Mouse (Mus musculus) gastrocnemius, adult 2 months (tissue): Measurements from ENCODE around the gene Rflna. TPM values are rescaled to one million over a fixed set of nuclear protein-coding genes. Genes with fewer than 3 reads are reported as not detected.

Experiments
- DNase-seq: peaks from one replicate; pipeline ENCODE4 v3.0.0; 2022
- H3K27ac ChIP-seq: fragments of 200-600 bp; 2 replicates; pipeline ENCODE4 v1.8.1; 2022; ENCODE audit warnings: mild to moderate bottlenecking
- H3K4me3 ChIP-seq: fragments of 200-600 bp; 2 replicates; pipeline ENCODE4 v1.8.1; 2022; ENCODE audit warnings: mild to moderate bottlenecking, moderate library complexity
- CTCF ChIP-seq: fragments of 200-600 bp; IDR thresholded peaks from 2 replicates; pipeline ENCODE4 v1.8.1; 2022; ENCODE audit warnings: antibody characterized with exemption, mild to moderate bottlenecking, moderate library complexity
- intact Hi-C: fragments of 180-260 bp; cut with DNase I; formaldehyde crosslinking; loops from one replicate; pipeline ENCODE4 v1.15.1; 2025
- long read RNA-seq, 2 experiments: library from polyadenylated mRNA; stranded (forward); transcript quantifications; one replicate each; pipeline ENCODE4 v2.0.0; 2021
- total RNA-seq, 2 experiments: library from RNA; stranded (reverse); gene quantifications; 2 replicates each; pipeline ENCODE4 v1.2.3; 2021

Gene Rflna
- total RNA-seq = not detected
- long read RNA-seq, experiment 1, partial matches to known transcripts = 0 of 1 reads
- long read RNA-seq, experiment 1, other reads (novel, unspliced or antisense) = 1 of 1 reads
- long read RNA-seq, experiment 2 = 0 reads

DNA sequence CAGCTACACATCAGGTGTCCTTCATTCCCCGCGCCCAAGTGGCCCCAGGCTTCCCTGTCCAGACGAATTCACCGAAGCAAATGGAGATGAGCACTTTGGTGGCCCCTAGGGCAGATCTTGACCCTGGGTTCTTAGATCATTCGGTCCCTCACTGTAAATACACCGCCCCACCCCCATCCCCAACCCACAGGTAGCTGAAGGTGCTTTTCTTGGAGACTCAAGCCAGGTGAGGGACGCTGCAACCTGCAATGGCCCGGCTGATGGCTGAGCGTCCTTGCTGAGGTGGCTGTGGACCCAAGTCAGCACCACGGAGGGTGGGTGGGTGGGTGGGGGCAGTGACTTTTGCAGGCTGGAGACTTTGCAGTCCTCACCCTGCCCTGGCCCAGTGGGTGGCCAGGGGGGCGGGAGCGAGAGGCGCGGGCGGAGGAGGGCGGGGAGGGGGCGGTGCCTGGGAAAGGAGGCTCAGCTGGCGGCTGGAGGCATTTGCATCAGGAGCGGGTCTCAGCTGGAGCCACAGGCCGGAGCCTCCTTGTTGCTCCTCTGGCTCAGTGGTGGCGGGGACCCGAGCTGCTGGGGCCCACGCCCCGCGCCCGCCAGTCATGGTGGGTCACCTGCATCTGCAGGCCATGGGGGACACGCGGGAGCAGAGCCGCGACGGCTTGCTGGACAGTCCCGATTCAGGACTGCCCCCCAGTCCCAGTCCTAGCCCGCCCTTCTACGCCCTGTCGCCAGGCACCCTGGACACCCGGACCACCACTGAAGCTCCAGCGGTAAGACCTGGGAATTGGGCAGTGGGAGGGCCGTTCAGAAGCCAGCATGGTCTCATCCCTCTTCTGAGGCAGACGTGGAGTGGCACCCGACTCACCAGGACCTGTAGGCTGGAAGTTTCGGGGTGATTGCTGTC lies at the start of gene Rflna:
Gene Rflna (plus strand): TSS at position 253 of the 904 bp plus-strand sequence.
- H3K4me3 ChIP-seq = peak within 1 kb of the TSS; percentile 58
- DNase-seq = no peak
- no peak for TF ChIP-seq CTCF

GRCm38 (mm10) chr5:124954404-124955305 lies 48.4 kb upstream of the Rflna start:
- no peak for TF ChIP-seq CTCF
- H3K27ac ChIP-seq = peak overlapping the region; percentile 28; the same call in 1 of the 2 replicates
- DNase-seq = no peak
- no peak overlapping the region for H3K4me3 ChIP-seq
- intact Hi-C loops = no loop called here

More for the DNA sequence above, at the start of gene Rflna:
- no peak within 1 kb of the TSS for H3K27ac ChIP-seq
- intact Hi-C loops = no loop called here

DNA sequence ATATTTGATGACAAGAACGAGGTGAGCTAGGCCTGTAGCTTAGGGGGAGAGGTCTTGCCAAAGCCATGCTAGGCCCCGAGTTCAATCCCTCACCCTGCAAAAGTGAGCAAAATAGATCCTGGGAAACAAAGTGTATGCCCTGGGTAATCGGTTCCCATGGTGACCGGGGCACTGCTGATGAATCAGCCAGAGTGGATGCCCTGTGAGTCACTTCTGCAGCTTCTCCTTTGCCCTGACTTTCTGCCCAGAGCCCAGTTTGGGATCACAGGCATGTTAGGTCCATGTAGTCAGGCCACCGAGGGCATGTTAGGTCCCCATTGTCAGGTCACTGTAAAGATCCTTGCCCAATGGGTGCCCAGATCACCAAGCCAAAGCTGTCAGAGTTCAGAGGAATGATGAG lies 45.5 kb upstream of the Rflna start:
- TF ChIP-seq CTCF = no peak

GRCm38 (mm10) chr5:124959099-124959498 lies 43.9 kb upstream of the Rflna start:
- H3K4me3 ChIP-seq = no peak overlapping the region
- peak; percentile 34; the same call in 1 of the 2 replicates for TF ChIP-seq CTCF
- intact Hi-C loops = no loop called here
- H3K27ac ChIP-seq = no peak overlapping the region
- no peak for DNase-seq

More for the DNA sequence above, 45.5 kb upstream of the Rflna start:
- no peak for DNase-seq
- Histone ChIP-seq H3K4me3 (no peak overlapping the region), H3K27ac (no peak overlapping the region)
- intact Hi-C loops = no loop called here

GRCm38 (mm10) chr5:124960131-124960901 lies 42.7 kb upstream of the Rflna start:
- peak overlapping the region; percentile 49 for H3K4me3 ChIP-seq
- DNase-seq = peak; percentile 86
- TF ChIP-seq CTCF = no peak
- H3K27ac ChIP-seq = peak overlapping the region; percentile 76
- intact Hi-C loops = no loop called here

DNA sequence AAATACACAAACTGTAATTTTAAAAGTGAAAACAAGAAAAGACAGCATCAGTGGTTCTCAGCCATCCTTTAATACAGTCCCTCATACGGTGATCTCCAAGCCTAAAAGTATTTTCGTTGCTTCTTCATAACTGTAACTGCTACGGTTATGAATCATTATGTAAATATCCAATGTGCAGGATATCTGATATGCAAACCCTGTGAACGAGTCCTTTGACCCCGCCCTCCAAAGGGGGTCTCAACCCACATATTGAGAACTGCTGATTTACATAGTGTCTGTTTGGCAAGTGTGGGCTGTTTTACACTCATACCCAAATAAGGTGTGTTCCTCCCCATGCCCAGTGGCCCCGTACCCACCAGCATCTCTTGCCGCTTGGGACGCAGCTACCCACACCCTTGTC lies 41.6 kb upstream of the Rflna start:
- intact Hi-C loops = no loop called here
- TF ChIP-seq CTCF = no peak
- no peak overlapping the region for H3K27ac ChIP-seq
- DNase-seq = no peak
- no peak overlapping the region for H3K4me3 ChIP-seq

- TF ChIP-seq CTCF = no peak
- intact Hi-C loops = no loop called here
- DNase-seq = no peak
- Histone ChIP-seq H3K27ac (no peak overlapping the region), H3K4me3 (no peak overlapping the region)
These were observed 40.3 kb upstream of the Rflna start for GRCm38 (mm10) chr5:124962761-124963160.

- intact Hi-C loops = no loop called here
- DNase-seq = peak; percentile 46
- H3K27ac ChIP-seq = peak overlapping the region; percentile 65
- no peak for TF ChIP-seq CTCF
- H3K4me3 ChIP-seq = peak overlapping the region; percentile 54
These were observed 39.0 kb upstream of the Rflna start for GRCm38 (mm10) chr5:124963806-124964672.

- DNase-seq = peak; percentile 76
- Histone ChIP-seq H3K27ac (peak overlapping the region; percentile 78), H3K4me3 (no peak overlapping the region)
- no peak for TF ChIP-seq CTCF
- intact Hi-C loops = no loop called here
These were observed 36.2 kb upstream of the Rflna start for GRCm38 (mm10) chr5:124966622-124967332.

DNA sequence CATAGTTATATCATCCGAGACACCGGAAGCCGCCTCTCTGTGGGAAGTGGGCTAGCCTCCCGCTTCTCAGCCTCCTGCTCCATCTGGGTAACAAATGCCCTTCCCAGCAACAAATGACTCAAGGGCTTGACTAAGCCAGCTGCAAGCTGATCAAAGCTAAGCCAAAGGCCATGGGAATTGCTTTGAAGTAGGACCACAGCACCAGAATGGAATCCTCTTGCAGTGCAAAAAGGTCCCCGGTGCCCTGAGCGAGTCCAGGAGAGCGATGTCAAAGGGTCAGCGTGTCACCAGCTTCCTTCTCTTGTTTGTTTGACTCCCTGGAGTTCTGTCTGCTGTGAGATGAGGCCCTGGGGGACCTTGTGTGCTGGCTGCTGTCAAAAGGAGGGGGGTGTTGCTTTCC lies 33.2 kb upstream of the Rflna start:
- no peak overlapping the region for H3K27ac ChIP-seq
- no peak overlapping the region for H3K4me3 ChIP-seq
- intact Hi-C loops = no loop called here
- no peak for TF ChIP-seq CTCF
- no peak for DNase-seq
